Mouse (Mus musculus) fat pad, adult 2 months (tissue): Measurements from ENCODE around the gene Gm20388.

ENCODE experiments used
- DNase-seq: peaks from one replicate; pipeline ENCODE4 v3.0.0-alpha.2; 2011; ENCODE audit warnings: low read depth, low spot score; ENCODE audit errors: extremely low read depth

Gm20388 gene

GRCm38 (mm10) chr8:121788786-121789185, 1878.1 kb downstream of the Gm20388 start:
- no peak for DNase-seq

DNA sequence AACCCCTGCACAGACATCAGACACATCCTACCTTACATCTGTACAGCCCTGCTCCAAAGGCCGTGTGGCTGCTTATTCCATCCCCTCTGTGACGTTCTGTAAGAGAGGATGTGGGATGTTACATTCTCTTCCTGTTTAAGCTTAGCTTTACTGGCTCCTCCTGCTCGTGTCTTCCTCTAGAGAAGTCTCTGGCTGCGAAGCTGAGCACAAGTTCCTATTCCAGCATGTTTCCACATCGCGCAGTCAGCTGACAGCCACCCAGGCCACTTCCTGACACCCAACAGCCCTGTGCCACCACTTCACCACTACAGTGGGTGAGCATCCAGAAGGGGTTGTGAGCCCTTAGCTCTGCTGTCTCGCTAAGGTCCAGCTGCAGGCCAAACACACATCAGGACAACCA, 1881.5 kb downstream of the Gm20388 start:
- no peak for DNase-seq

- DNase-seq = no peak
These were observed 1882.0 kb downstream of the Gm20388 start for GRCm38 (mm10) chr8:121792627-121793026.

DNA sequence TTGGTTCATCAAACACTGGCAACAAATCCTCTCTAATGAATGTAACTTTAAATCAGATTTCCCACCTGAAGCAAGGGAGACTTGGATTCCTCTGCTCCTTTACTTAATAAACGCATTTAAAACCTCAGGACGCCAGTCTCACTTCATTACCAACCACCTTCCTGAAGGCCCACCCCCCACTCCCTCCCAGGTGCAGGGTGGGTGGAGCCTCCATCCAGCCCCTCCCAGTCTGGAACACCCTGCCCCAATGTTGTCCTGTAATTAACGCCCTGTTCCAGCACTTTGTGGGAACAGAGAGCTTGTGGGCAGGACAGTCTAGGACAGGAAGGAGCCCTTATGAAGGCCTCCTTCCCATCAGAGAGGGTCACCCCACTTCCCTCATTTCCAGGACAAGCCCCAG, 1883.5 kb downstream of the Gm20388 start:
- no peak for DNase-seq

DNA sequence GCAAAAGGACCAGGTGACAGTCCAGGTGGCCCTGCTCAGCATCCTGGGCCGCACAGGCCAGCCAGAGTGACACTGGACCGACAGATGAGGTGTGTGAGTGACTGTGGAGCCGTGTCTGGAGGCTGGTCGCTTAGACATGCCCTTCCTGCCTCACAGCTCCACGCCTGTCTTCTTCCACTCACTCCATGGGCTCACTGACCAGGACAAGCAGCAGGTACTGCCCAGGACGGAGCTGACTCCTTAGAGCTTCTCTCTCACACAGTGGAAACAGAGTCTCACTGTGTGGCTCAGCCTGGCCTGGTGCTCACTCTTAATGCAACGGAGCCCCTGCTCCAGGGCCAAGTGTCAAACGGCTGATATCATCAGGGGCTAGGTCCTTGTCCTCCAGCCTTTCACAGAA, 1884.8 kb downstream of the Gm20388 start:
- no peak for DNase-seq

DNA sequence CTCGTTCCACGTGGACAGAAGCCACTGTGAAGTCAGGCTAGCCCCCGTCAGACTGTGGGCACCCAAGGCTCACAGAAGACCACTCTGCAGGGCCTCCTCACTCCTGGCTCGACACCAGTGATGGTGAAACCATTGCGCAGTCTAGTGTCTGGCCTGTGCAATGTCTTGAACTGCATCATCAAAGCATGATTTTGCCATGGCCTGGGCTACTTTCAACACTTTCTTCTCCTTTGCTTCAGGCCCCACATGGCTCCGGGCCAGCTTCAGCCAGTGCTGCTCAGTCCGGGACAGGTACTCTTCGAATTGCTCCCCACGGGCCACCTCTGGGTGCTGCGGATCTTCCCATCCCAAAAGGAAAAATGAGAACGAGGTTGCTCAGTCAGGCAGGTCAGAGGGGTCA, 1885.8 kb downstream of the Gm20388 start:
- DNase-seq = no peak

GRCm38 (mm10) chr8:121798401-121798800, 1887.8 kb downstream of the Gm20388 start:
- no peak for DNase-seq

- no peak for DNase-seq
These were observed 1894.2 kb downstream of the Gm20388 start for GRCm38 (mm10) chr8:121804829-121805228.

DNA sequence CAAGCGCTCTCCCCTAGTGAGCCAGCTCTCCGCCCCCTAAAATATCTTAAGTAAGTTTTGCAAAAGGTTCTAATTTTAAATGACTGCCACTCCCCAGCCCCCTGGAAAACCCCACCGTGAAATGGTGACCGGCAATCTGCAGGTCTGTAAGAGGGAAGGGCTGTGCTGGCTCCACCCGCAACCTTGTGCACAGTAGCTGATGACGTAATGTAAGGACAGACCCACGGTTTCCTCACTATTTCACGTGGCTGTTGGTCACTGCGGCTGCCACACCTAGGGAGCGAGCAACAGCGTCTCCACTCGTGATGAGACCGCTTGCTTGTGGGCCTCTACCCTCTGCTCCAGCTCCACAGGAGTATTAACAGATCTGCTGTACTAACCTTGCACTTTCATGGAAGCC, 1895.5 kb downstream of the Gm20388 start:
- DNase-seq = no peak

- no peak for DNase-seq
These were observed 1897.4 kb downstream of the Gm20388 start for GRCm38 (mm10) chr8:121808032-121808431.

- no peak for DNase-seq
These were observed 1899.0 kb downstream of the Gm20388 start for GRCm38 (mm10) chr8:121809524-121810155.

GRCm38 (mm10) chr8:121811502-121811901, 1900.9 kb downstream of the Gm20388 start:
- no peak for DNase-seq

GRCm38 (mm10) chr8:121811931-121812570, 1901.4 kb downstream of the Gm20388 start:
- no peak for DNase-seq

- DNase-seq = no peak
These were observed 1907.6 kb downstream of the Gm20388 start for GRCm38 (mm10) chr8:121818226-121818625.

DNA sequence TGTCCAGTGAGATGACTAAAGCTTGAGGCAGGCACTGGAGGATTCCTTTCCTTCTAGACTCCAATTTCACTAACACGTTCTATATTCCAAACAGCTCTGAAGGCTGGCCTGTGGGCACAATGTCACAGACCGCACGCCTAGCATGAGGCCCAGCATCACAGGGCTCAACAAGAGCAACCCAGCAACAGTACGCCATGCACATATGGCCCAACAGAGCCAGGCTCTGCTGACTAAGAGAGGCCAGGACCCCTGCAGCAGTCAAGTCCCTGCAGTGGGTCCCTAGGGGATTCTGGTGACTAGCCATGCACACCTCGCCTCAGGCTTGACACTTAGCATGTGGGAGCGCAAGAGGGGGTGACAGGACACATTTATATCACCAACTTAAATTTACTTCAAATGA, 1910.2 kb downstream of the Gm20388 start:
- no peak for DNase-seq

DNA sequence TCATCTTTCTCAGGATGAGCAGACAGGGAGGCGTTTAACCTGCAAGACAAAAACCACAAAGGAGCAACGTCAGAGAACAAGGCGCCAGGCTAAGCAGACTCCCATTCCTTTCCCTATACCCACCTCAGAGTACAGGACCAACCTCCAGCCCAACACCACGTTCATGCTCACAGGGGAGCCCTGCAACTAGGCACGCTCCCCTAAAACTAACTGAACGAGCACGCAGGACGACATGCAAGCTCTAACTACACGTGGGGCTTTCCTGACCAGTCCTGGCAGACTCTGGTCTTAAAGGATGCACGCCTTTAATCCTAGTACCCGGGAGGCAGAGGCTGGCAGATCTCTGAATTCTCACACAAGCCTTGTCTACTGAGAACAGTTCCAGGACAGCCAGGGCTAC, 1910.7 kb downstream of the Gm20388 start:
- no peak for DNase-seq

- DNase-seq = no peak
These were observed 1911.1 kb downstream of the Gm20388 start for GRCm38 (mm10) chr8:121821770-121822169.

GRCm38 (mm10) chr8:121827726-121828125, 1917.1 kb downstream of the Gm20388 start:
- DNase-seq = no peak

DNA sequence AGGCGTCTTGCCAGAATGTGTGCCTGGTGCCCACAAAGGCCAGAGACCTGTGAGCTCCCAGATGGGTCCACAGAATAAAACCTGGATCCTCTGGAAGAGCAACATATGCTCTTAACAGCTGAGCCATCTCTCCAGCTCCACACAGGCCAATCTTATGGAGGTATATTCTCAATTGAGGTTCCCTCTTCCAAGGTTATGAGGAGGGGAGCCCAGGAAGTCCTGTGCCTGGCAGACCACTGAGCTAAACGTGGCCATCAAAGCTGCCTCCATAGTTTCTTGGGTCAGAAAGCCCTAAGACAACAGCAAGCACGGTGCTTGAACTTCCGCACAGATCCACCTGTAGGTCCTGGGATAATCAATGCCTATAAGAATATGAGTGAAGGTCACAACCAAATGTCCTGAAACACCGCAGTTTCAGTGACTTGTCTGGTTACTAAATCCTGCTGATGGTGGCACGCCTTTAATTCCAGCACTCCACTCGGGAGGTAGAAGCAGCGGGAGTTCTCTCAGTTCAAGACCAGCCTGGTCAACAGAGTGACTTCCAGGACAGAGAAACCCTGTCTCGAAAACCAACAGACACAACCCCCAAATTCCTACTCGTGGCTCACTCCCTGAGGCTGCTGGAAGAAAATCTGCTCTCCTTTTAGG, 1917.9 kb downstream of the Gm20388 start:
- no peak for DNase-seq

DNA sequence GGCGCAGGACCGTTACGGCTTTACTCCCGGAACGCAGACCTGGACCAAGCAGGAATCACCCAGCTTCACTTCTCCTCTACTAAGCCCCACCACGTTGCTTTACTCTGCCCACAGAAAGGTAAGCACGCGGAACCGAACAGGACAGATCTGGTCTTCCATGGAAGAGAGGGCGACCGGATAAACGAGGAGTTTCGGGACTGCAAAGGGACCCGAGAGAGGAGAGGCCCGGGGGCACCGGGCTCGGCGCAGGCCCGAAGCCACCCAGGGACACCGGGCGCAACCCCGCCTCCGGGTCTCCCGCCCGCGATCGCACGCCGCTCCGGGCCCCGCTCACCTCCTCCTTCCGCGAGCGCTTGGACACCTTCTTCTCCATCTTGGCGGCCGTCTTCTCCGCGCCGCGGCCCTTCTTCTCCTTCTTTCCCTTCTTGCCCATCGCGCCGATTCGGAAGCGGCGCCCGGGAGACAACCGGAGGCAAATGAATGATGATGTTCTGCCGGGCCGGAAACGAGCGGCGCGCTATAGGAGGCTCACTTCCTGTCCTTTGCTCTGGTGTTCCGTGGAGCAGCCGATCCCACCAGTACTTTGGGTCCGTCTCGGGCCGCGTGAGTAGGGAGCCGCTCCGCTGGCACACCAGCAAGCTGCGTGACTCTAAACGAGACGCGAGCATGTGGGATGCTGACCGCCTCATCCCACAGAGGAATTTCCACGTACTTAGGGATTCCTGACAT, 1918.6 kb downstream of the Gm20388 start, which contains the start of gene Klhdc4:
TSS of gene Klhdc4 (minus strand) at position 522 of the 729 bp plus-strand sequence.
- DNase-seq = no peak

DNA sequence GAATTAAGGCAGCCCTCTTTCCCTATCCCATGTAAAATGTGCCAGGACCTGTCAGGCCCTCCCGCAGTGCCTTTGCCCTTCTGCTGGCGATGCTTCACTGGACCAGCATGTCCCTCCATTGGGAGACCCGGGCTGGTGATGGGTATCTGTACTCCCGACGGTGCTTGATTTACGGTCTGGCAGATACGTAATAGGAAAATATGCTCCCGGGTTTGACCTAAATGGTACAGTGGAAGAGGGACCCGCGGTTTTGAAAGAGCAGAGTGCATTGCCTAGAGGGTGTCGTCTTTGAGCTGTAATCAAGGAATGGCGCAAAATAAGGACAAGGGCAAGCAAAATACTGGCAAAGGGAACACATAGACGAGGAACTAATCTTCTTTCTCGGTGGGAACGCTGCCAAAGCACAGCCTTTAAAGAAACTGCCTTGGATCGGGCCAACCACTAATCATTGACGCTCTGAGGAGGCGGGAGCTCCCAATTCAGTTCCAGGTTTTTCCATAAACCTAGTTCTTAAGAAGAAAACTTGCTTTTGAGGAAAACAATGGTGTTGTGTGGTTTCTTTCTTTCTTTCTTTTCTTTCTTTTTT, 1919.2 kb downstream of the Gm20388 start:
- DNase-seq = peak; percentile 70
